Mouse (Mus musculus): ENCODE measurements around the gene Fubp1. TPM values are rescaled to one million over a fixed set of nuclear protein-coding genes. Genes with fewer than 3 reads are reported as not detected.

The Fubp1 gene
- total and polyA plus RNA-seq, 3 experiments = 196 to 202 TPM; not detected in 1

GRCm38 (mm10) chr3:152268099-152268498 lies 57.9 kb downstream of the Fubp1 start (continued):
- TF ChIP-seq UBTF (IDR thresholded peaks at IDR 0.05; ENCODE audit: borderline replicate concordance, insufficient read depth, low read depth, low read length) (no peak), MYB (IDR thresholded peaks at IDR 0.05; ENCODE audit: low read depth, low read length) (no peak)

GRCm38 (mm10) chr3:152271071-152271710 lies 61.0 kb downstream of the Fubp1 start:
- Histone ChIP-seq H3K27me3 (ENCODE audit: control insufficient read depth in 1 of 2, insufficient read depth in 2 of 2, low read length in 2 of 2) (no peaks in the 10 kb centered on the region), H3K36me3 (ENCODE audit: control insufficient read depth in 1 of 2, insufficient read depth in 2 of 2, low read length in 2 of 2) (peaks cover 2 to 5% of the 10 kb centered on the region in 2 experiments; a peak in 2 of 4 replicates), H3K27ac (ENCODE audit: control insufficient read depth, low read depth, low read length) (no peak overlapping the region), H3K9me3 (replicated peaks; ENCODE audit: insufficient read depth, low read length) (no peaks in the 10 kb centered on the region), H3K9ac (ENCODE audit: control insufficient read depth, low read depth, low read length, poor library complexity, severe bottlenecking) (no peak overlapping the region), H3K4me3 (ENCODE audit: control insufficient read depth in 1 of 2, insufficient read depth in 1 of 2, low read depth in 2 of 2, low read length in 2 of 2) (no peak overlapping the region), H3K79me2 (ENCODE audit: control insufficient read depth, insufficient read depth, low read length, poor library complexity) (no peaks in the 10 kb centered on the region), H3K4me1 (ENCODE audit: control insufficient read depth in 1 of 2, insufficient read depth in 2 of 2, low read length in 2 of 2) (peaks cover 0 to 3% of the 10 kb centered on the region in 2 experiments; a peak in 1 of 4 replicates)
- TF ChIP-seq MYB (IDR thresholded peaks at IDR 0.05; ENCODE audit: low read depth, low read length) (no peak), SMC3 (IDR thresholded peaks at IDR 0.05; ENCODE audit: low read depth, low read length) (no peak), MYC (IDR thresholded peaks at IDR 0.05; ENCODE audit: low read depth, low read length) (no peak), ZKSCAN1 (IDR thresholded peaks at IDR 0.05; ENCODE audit: low read depth, low read length) (no peak), RAD21 (IDR thresholded peaks at IDR 0.05; ENCODE audit: low read depth, low read length) (no peak), POLR2A (IDR thresholded peaks at IDR 0.05; ENCODE audit: control insufficient read depth in 1 of 2, insufficient read depth in 1 of 2, low read depth in 1 of 2, low read length in 2 of 2, poor library complexity in 1 of 2) (no peak), MEF2A (IDR thresholded peaks at IDR 0.05; ENCODE audit: extremely low read depth, insufficient replicate concordance, low read depth, low read length, poor library complexity, severe bottlenecking) (no peak), KAT2A (conservative IDR thresholded peaks at IDR 0.05; ENCODE audit: low read depth, low read length) (no peak), POLR2AphosphoS5 (IDR thresholded peaks at IDR 0.05; ENCODE audit: borderline replicate concordance, low read depth, low read length) (no peak), GATA1 (IDR thresholded peaks at IDR 0.05; ENCODE audit: low read depth, low read length) (no peak), JUND (IDR thresholded peaks at IDR 0.05; ENCODE audit: low read depth, low read length) (no peak), NELFE (IDR thresholded peaks at IDR 0.05; ENCODE audit: low read depth, low read length) (no peak), HCFC1 (IDR thresholded peaks at IDR 0.05; ENCODE audit: low read depth, low read length) (no peak), NRF1 (IDR thresholded peaks at IDR 0.05; ENCODE audit: insufficient read depth, low read depth, low read length, poor library complexity, severe bottlenecking) (no peak), RCOR1 (IDR thresholded peaks at IDR 0.05; ENCODE audit: low read depth, low read length) (no peak), UBTF (IDR thresholded peaks at IDR 0.05; ENCODE audit: borderline replicate concordance, insufficient read depth, low read depth, low read length) (no peak)
- DNase-seq (ENCODE audit: low read depth, low spot score) = no peak

- DNase-seq (ENCODE audit: low read depth, low spot score) = no peak
- H3K27ac ChIP-seq (ENCODE audit: control insufficient read depth, low read depth, low read length) = no peak overlapping the region
- H3K9me3 ChIP-seq (replicated peaks; ENCODE audit: insufficient read depth, low read length) = no peaks in the 10 kb centered on the region
- no peaks in the 10 kb centered on the region for H3K27me3 ChIP-seq (ENCODE audit: control insufficient read depth in 1 of 2, insufficient read depth in 2 of 2, low read length in 2 of 2)
- no peaks in the 10 kb centered on the region for H3K79me2 ChIP-seq (ENCODE audit: control insufficient read depth, insufficient read depth, low read length, poor library complexity)
- H3K36me3 ChIP-seq (ENCODE audit: control insufficient read depth in 1 of 2, insufficient read depth in 2 of 2, low read length in 2 of 2) = peaks cover 2 to 5% of the 10 kb centered on the region in 2 experiments; a peak in 2 of 4 replicates
- H3K4me1 ChIP-seq (ENCODE audit: control insufficient read depth in 1 of 2, insufficient read depth in 2 of 2, low read length in 2 of 2) = peaks cover 0 to 3% of the 10 kb centered on the region in 2 experiments; a peak in 1 of 4 replicates
- TF ChIP-seq ETS1 (IDR thresholded peaks at IDR 0.05; ENCODE audit: low read depth, low read length) (no peak), MAZ (IDR thresholded peaks at IDR 0.05; ENCODE audit: low read depth, low read length) (no peak), ZMIZ1 (IDR thresholded peaks at IDR 0.05; ENCODE audit: low read depth, low read length) (no peak), CTCF (IDR thresholded peaks at IDR 0.05 in 2 of 3, conservative IDR thresholded peaks at IDR 0.05 in 1 of 3; ENCODE audit: control insufficient read depth in 1 of 3, insufficient read depth in 1 of 3, low read depth in 2 of 3, low read length in 3 of 3, poor library complexity in 1 of 3, severe bottlenecking in 1 of 3) (no peak), EP300 (IDR thresholded peaks at IDR 0.05; ENCODE audit: low read depth in 1 of 2, low read length in 2 of 2) (no peak), MXI1 (IDR thresholded peaks at IDR 0.05; ENCODE audit: low read depth, low read length) (no peak), NRF1 (IDR thresholded peaks at IDR 0.05; ENCODE audit: insufficient read depth, low read depth, low read length, poor library complexity, severe bottlenecking) (no peak), TBP (IDR thresholded peaks at IDR 0.05; ENCODE audit: low read depth, low read length) (no peak), POLR2AphosphoS2 (IDR thresholded peaks at IDR 0.05; ENCODE audit: low read length) (no peak), CHD2 (IDR thresholded peaks at IDR 0.05; ENCODE audit: low read length) (no peak), TAL1 (IDR thresholded peaks at IDR 0.05; ENCODE audit: low read length) (no peak)
- no peak overlapping the region for H3K4me3 ChIP-seq (ENCODE audit: control insufficient read depth in 1 of 2, insufficient read depth in 1 of 2, low read depth in 2 of 2, low read length in 2 of 2)
- no peak overlapping the region for H3K9ac ChIP-seq (ENCODE audit: control insufficient read depth, low read depth, low read length, poor library complexity, severe bottlenecking)
These were observed 61.7 kb downstream of the Fubp1 start for GRCm38 (mm10) chr3:152271876-152272275.

Data from MEL (cell line).